Mouse (Mus musculus) T-cell, adult 2 months (primary cell): Measurements from ENCODE around the gene Mindy3.

ENCODE experiments used
- DNase-seq: peaks from one replicate; pipeline ENCODE4 v3.0.0; 2022; ENCODE audit warnings: low spot score

Gene Mindy3

GRCm38 (mm10) chr2:12301431-12302170 is 117.7 kb downstream of the Mindy3 start, which contains the start of gene Itga8:
Gene Itga8, minus strand, starts transcription at chr2:12301922.
- DNase-seq = peak; percentile 27

- DNase-seq = no peak
Observed at GRCm38 (mm10) chr2:12300449-12301228, 118.6 kb downstream of the Mindy3 start.

GRCm38 (mm10) chr2:12297287-12297686 is 122.0 kb downstream of the Mindy3 start:
- no peak for DNase-seq
